Mouse (Mus musculus): ENCODE results near the gene Abhd16b. TPM values are rescaled to one million over a fixed set of nuclear protein-coding genes. Genes with fewer than 3 reads are reported as not detected.
"Not testable (repeated sequence)": the region's sequence is repeated elsewhere in the genome, so short reads cannot be mapped to it uniquely, and the experiment has no call there.

Gene Abhd16b
- polyA plus RNA-seq, 1 experiment = not detected

- Histone ChIP-seq H3K36me3 (ENCODE audit: control insufficient read depth, insufficient read depth, low read length) (no peaks in the 10 kb centered on the region), H3K4me1 (ENCODE audit: control insufficient read depth, insufficient read depth, low read length) (no peaks in the 10 kb centered on the region; the same call in 1 of the 2 replicates), H3K4me3 (ENCODE audit: insufficient read depth, low read depth, low read length) (no peak overlapping the region), H3K27me3 (replicated peaks; ENCODE audit: control insufficient read depth, insufficient read depth, low read length) (no peaks in the 10 kb centered on the region), H3K27ac (ENCODE audit: insufficient read depth, low read depth, low read length) (peak overlapping the region; percentile 89)
- 29% methylated on average over 5 of the region's 5 CpGs for WGBS
- TF ChIP-seq CTCF (conservative IDR thresholded peaks at IDR 0.05; ENCODE audit: insufficient read depth, insufficient read length, low read depth, low read length) (no peak), POLR2A (IDR thresholded peaks at IDR 0.05; ENCODE audit: low read depth, low read length) (no peak)
- peak; percentile 88 for DNase-seq
These were observed 5.4 kb upstream of the Abhd16b start for GRCm38 (mm10) chr2:181487338-181488277.

- TF ChIP-seq CTCF (conservative IDR thresholded peaks at IDR 0.05; ENCODE audit: insufficient read depth, insufficient read length, low read depth, low read length) (no peak), POLR2A (IDR thresholded peaks at IDR 0.05; ENCODE audit: low read depth, low read length) (no peak)
- H3K27ac ChIP-seq (ENCODE audit: insufficient read depth, low read depth, low read length) = no peak overlapping the region
- H3K4me3 ChIP-seq (ENCODE audit: insufficient read depth, low read depth, low read length) = no peak overlapping the region
- H3K27me3 ChIP-seq (replicated peaks; ENCODE audit: control insufficient read depth, insufficient read depth, low read length) = no peaks in the 10 kb centered on the region
- WGBS = 48% methylated on average over 7 of the region's 7 CpGs
- DNase-seq = peak; percentile 45
- no peaks in the 10 kb centered on the region; the same call in 1 of the 2 replicates for H3K4me1 ChIP-seq (ENCODE audit: control insufficient read depth, insufficient read depth, low read length)
- no peaks in the 10 kb centered on the region for H3K36me3 ChIP-seq (ENCODE audit: control insufficient read depth, insufficient read depth, low read length)
These were observed 1.4 kb upstream of the Abhd16b start for GRCm38 (mm10) chr2:181491432-181492205.

GRCm38 (mm10) chr2:181492206-181492605 lies 800 bp upstream of the Abhd16b start:
- H3K27ac ChIP-seq (ENCODE audit: insufficient read depth, low read depth, low read length) = no peak overlapping the region
- no peaks in the 10 kb centered on the region for H3K27me3 ChIP-seq (replicated peaks; ENCODE audit: control insufficient read depth, insufficient read depth, low read length)
- WGBS = 35% methylated on average over 3 of the region's 3 CpGs
- H3K4me3 ChIP-seq (ENCODE audit: insufficient read depth, low read depth, low read length) = no peak overlapping the region
- no peaks in the 10 kb centered on the region for H3K36me3 ChIP-seq (ENCODE audit: control insufficient read depth, insufficient read depth, low read length)
- TF ChIP-seq CTCF (conservative IDR thresholded peaks at IDR 0.05; ENCODE audit: insufficient read depth, insufficient read length, low read depth, low read length) (no peak), POLR2A (IDR thresholded peaks at IDR 0.05; ENCODE audit: low read depth, low read length) (no peak)
- DNase-seq = no peak
- no peaks in the 10 kb centered on the region; the same call in 1 of the 2 replicates for H3K4me1 ChIP-seq (ENCODE audit: control insufficient read depth, insufficient read depth, low read length)

GRCm38 (mm10) chr2:181494266-181494945 lies 1.4 kb downstream of the Abhd16b start:
- Histone ChIP-seq H3K4me3 (ENCODE audit: insufficient read depth, low read depth, low read length) (no peak overlapping the region), H3K27ac (ENCODE audit: insufficient read depth, low read depth, low read length) (no peak overlapping the region), H3K27me3 (replicated peaks; ENCODE audit: control insufficient read depth, insufficient read depth, low read length) (no peaks in the 10 kb centered on the region), H3K4me1 (ENCODE audit: control insufficient read depth, insufficient read depth, low read length) (no peaks in the 10 kb centered on the region), H3K36me3 (ENCODE audit: control insufficient read depth, insufficient read depth, low read length) (no peaks in the 10 kb centered on the region)
- no peak for DNase-seq
- WGBS = 82% methylated on average over 26 of the region's 26 CpGs
- TF ChIP-seq CTCF (conservative IDR thresholded peaks at IDR 0.05; ENCODE audit: insufficient read depth, insufficient read length, low read depth, low read length) = no peak
- no peak for TF ChIP-seq POLR2A (IDR thresholded peaks at IDR 0.05; ENCODE audit: low read depth, low read length)

- 48% methylated on average over 8 of the region's 8 CpGs for WGBS
- H3K36me3 ChIP-seq (ENCODE audit: control insufficient read depth, insufficient read depth, low read length); H3K4me1 ChIP-seq (ENCODE audit: control insufficient read depth, insufficient read depth, low read length); H3K27me3 ChIP-seq (replicated peaks; ENCODE audit: control insufficient read depth, insufficient read depth, low read length); DNase-seq; H3K4me3 ChIP-seq (ENCODE audit: insufficient read depth, low read depth, low read length); H3K27ac ChIP-seq (ENCODE audit: insufficient read depth, low read depth, low read length): not testable (repeated sequence)
These were observed 2.8 kb downstream of the Abhd16b start for GRCm38 (mm10) chr2:181495845-181496244.

GRCm38 (mm10) chr2:181496281-181496680 lies 3.3 kb downstream of the Abhd16b start:
- TF ChIP-seq POLR2A (IDR thresholded peaks at IDR 0.05; ENCODE audit: low read depth, low read length) = no peak
- peak; percentile 77 for TF ChIP-seq CTCF (conservative IDR thresholded peaks at IDR 0.05; ENCODE audit: insufficient read depth, insufficient read length, low read depth, low read length)
- Histone ChIP-seq H3K36me3 (ENCODE audit: control insufficient read depth, insufficient read depth, low read length) (peaks cover 2% of the 10 kb centered on the region; the same call in 1 of the 2 replicates), H3K4me3 (ENCODE audit: insufficient read depth, low read depth, low read length) (peak overlapping the region; percentile 54; the same call in 1 of the 2 replicates), H3K27me3 (replicated peaks; ENCODE audit: control insufficient read depth, insufficient read depth, low read length) (no peaks in the 10 kb centered on the region), H3K27ac (ENCODE audit: insufficient read depth, low read depth, low read length) (peak overlapping the region; percentile 82), H3K4me1 (ENCODE audit: control insufficient read depth, insufficient read depth, low read length) (no peaks in the 10 kb centered on the region)
- WGBS = 9% methylated on average over 8 of the region's 8 CpGs
- peak; percentile 74 for DNase-seq

Measured in kidney, adult 2 months (tissue).